Mouse (Mus musculus): ENCODE results near the gene Egfl6.

- TF ChIP-seq CTCF (conservative IDR thresholded peaks at IDR 0.05; ENCODE audit: low read length) = no peak
- TF ChIP-seq NANOG (IDR thresholded peaks at IDR 0.05; ENCODE audit: borderline replicate concordance, low read length) = no peak
- no peak for TF ChIP-seq POU5F1 (IDR thresholded peaks at IDR 0.05; ENCODE audit: borderline replicate concordance, low read length)
These were observed 57.4 kb downstream of the Egfl6 start for GRCm38 (mm10) chrX:166528126-166528525.

Measured in E14TG2a.4 (cell line).